8 mouse cellular contexts compared by ENCODE assay signal in the genomic region with DNA sequence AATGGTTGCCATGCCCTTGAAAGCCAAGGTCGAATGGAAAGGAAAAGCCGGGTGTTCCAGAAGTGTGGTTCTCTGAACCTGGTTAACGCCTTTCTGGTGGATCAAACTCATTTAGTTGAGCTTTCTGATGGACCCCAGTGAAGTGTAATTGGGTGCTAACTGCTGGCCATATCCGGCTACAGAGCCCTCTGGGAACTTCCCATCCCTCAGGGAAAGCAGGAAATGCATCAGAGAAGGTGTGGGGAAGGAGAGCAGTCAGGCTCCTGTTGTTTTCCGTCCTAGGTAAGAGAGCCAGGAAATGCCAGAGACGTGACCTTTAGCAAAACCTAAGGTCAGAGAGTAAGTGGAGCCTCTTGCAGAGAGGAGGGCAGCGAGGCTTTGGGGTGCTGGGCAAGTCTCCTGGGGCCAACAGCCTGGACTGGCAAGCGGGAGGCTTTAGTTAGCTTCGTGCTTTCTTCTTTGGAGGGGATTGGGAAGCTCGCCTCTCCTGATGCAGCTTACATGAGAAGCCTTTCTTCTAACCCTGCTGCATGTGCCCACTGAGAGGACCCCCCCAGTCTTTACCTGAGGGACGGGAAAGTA. TPM values are rescaled to one million over a fixed set of nuclear protein-coding genes. Genes with fewer than 3 reads are reported as not detected.
A peak's percentile ranks its signal among the peaks of the same experiment; 100 is the strongest.
DNase-seq lines count a peak whose midpoint lies in the region; ATAC-seq and TF ChIP-seq lines count a peak whose summit lies in the region.

No protein-coding gene starts in this region.

- no peaks in the 10 kb centered on the region for H3K36me3 ChIP-seq in kidney, adult 2 months (ENCODE audit: control insufficient read depth, insufficient read depth, low read length)
- peaks cover 28% of the 10 kb centered on the region for H3K36me3 ChIP-seq in heart, embryonic 15.5 days
- H3K36me3 ChIP-seq in midbrain, embryonic 12.5 days = peaks cover 36% of the 10 kb centered on the region

- H3K4me1 ChIP-seq in kidney, adult 2 months (ENCODE audit: control insufficient read depth, insufficient read depth, low read length) = peaks cover 27% of the 10 kb centered on the region
- peaks cover 56% of the 10 kb centered on the region for H3K4me1 ChIP-seq in bone marrow macrophage, adult 2 months (ENCODE audit: control insufficient read depth, insufficient read depth, low read length)
- H3K4me1 ChIP-seq in heart, embryonic 15.5 days (replicated peaks) = peaks cover 51% of the 10 kb centered on the region
- peaks cover 15% of the 10 kb centered on the region for H3K4me1 ChIP-seq in midbrain, embryonic 12.5 days

- no peak for ATAC-seq in heart, embryonic 15.5 days (replicated peaks; ENCODE audit: insufficient number of reproducible peaks, insufficient read depth, low FRiP score, low read depth)
- no peak for ATAC-seq in midbrain, embryonic 12.5 days (ENCODE audit: low FRiP score, low read depth)
- no peak for ATAC-seq in cerebellum, adult (ENCODE audit: insufficient number of reproducible peaks, low FRiP score, low TSS enrichment)

- H3K27me3 ChIP-seq in kidney, adult 2 months (replicated peaks; ENCODE audit: control insufficient read depth, insufficient read depth, low read length) = no peaks in the 10 kb centered on the region
- no peaks in the 10 kb centered on the region for H3K27me3 ChIP-seq in heart, embryonic 15.5 days
- no peaks in the 10 kb centered on the region for H3K27me3 ChIP-seq in midbrain, embryonic 12.5 days

- H3K27ac ChIP-seq in kidney, adult 2 months (ENCODE audit: insufficient read depth, low read depth, low read length) = peak overlapping the region; percentile 91
- H3K27ac ChIP-seq in bone marrow macrophage, adult 2 months (ENCODE audit: insufficient read depth, low read depth, low read length) = peak overlapping the region; percentile 57; the same call in 1 of the 2 replicates
- peak overlapping the region; percentile 84 for H3K27ac ChIP-seq in heart, embryonic 15.5 days
- H3K27ac ChIP-seq in midbrain, embryonic 12.5 days (replicated peaks) = peak overlapping the region; percentile 58; the same call in 1 of the 2 replicates

- peak; percentile 66 for DNase-seq in kidney, adult 2 months
- DNase-seq in kidney, adult 18-20 months = no peak
- DNase-seq in cerebellum, adult 9-10 months = no peak
- no peak for DNase-seq in left cerebral cortex, adult 9 months (ENCODE audit: low spot score in 2 of 2)

- H3K9me3 ChIP-seq in heart, embryonic 15.5 days (replicated peaks) = no peaks in the 10 kb centered on the region
- H3K9me3 ChIP-seq in midbrain, embryonic 12.5 days = no peaks in the 10 kb centered on the region

- H3K4me2 ChIP-seq in heart, embryonic 15.5 days = no peak overlapping the region
- no peak overlapping the region for H3K4me2 ChIP-seq in midbrain, embryonic 12.5 days (replicated peaks)

- no peak overlapping the region for H3K4me3 ChIP-seq in kidney, adult 2 months (ENCODE audit: insufficient read depth, low read depth, low read length)
- H3K4me3 ChIP-seq in bone marrow macrophage, adult 2 months (ENCODE audit: insufficient read depth, low read length) = no peak overlapping the region
- no peak overlapping the region for H3K4me3 ChIP-seq in heart, embryonic 15.5 days
- H3K4me3 ChIP-seq in midbrain, embryonic 12.5 days = no peak overlapping the region

- WGBS in kidney, adult 2 months = 55% methylated on average over 11 of the region's 11 CpGs
- WGBS in heart, embryonic 15.5 days = 61% methylated on average over 11 of the region's 11 CpGs
- 87% methylated on average over 11 of the region's 11 CpGs for WGBS in midbrain, embryonic 12.5 days

- H3K9ac ChIP-seq in heart, embryonic 15.5 days = no peak overlapping the region; the same call in 1 of the 2 replicates
- no peak overlapping the region for H3K9ac ChIP-seq in midbrain, embryonic 12.5 days (replicated peaks)

- TF ChIP-seq POLR2A in kidney, adult 2 months (IDR thresholded peaks at IDR 0.05; ENCODE audit: low read depth, low read length) = no peak
- TF ChIP-seq POLR2A in bone marrow macrophage, adult 2 months (IDR thresholded peaks at IDR 0.05; ENCODE audit: borderline replicate concordance, low read depth, low read length) = no peak

- no peak for TF ChIP-seq CTCF in kidney, adult 2 months (conservative IDR thresholded peaks at IDR 0.05; ENCODE audit: insufficient read depth, insufficient read length, low read depth, low read length)
- TF ChIP-seq CTCF in bone marrow macrophage, adult 2 months (IDR thresholded peaks at IDR 0.05; ENCODE audit: low read depth, low read length) = no peak

RNA-seq across cellular contexts. Expression of a gene that starts 32.5 kb away (rescaled TPM):
- 49.1 and 52.2 TPM in 2 replicates for polyA plus RNA-seq in kidney, adult 2 months (2012; rRNA removed)
- 122 and 132 TPM in 2 replicates for polyA plus RNA-seq in bone marrow macrophage, adult 2 months (2012; ENCODE audit: insufficient read depth, insufficient read length, missing spikeins)
- polyA plus RNA-seq in heart, embryonic 15.5 days (2015; fragmentation: Nextera tagmentation; extraction: Ambion mirVana) = 42.1 and 48.8 TPM in 2 replicates
- 63.7 and 68.9 TPM in 2 replicates for polyA plus RNA-seq in midbrain, embryonic 12.5 days (2016; fragmentation: Nextera tagmentation; extraction: Ambion mirVana)
